Comparison of ENCODE assay signal across 9 mouse cellular contexts in the genomic region with DNA sequence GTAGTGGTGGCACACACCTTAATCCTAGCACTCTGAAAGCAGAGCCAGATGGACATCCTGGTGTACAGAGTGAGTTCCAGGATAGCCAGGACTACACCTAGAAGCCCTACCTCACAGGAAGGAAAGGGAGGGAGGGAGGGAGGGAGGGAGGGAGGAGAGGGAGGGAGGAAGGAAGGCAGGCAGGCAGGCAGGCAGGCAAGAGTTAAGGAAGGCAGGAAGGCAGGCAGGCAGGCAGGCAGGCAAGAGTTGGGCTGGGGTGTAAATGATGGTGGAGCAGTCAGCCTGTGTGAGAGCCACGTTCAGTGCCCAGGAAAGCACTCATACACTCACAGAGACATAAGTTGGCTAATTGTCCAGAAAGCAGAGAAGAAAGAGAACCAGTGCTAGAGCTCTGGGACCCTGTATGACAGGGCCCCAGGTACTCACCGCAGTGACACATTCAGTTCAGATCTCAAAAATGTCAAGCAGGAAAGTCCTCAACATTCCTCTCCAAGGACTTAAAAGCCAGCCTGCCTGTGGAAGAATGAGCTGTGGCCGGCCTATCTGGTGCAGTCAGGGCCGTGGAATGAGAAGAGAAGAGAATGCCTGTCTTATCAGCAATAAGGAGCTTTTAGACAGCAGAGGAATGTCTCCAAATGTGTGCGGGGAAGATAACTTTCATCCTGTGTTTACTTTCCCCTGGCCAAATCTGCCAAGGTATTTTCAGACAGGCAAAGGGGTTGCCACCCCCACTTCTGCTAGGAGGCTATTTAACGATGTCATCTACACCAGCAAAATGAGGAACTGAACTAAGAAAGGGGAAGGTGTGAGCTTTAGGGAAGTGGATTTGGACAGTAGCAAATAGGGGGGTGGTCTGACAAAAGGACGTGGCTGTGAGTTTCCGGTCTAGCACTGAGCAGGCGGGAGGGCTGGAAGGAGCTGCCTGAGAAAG. TPM values are rescaled to one million over a fixed set of nuclear protein-coding genes. Genes with fewer than 3 reads are reported as not detected.
DNase-seq lines count a peak whose midpoint lies in the region; ATAC-seq and TF ChIP-seq lines count a peak whose summit lies in the region.
"Had no signal": no experiment of that assay in that cellular context is flagged by ENCODE, and none has a peak within 500 bp of the region (broad histone marks: within the 10 kb centered on the region; RNA-seq: fewer than 3 reads in every experiment).

No protein-coding gene starts in this region.

- no peak overlapping the region for H3K4me2 ChIP-seq in kidney, embryonic 15.5 days
- peak overlapping the region; percentile 28 for H3K4me2 ChIP-seq in liver, embryonic 14.5 days (ENCODE audit: low read depth)

- no peak overlapping the region for H3K27ac ChIP-seq in kidney, embryonic 15.5 days
- H3K27ac ChIP-seq in liver, embryonic 14.5 days, result peak overlapping the region; percentile 76

- no peaks in the 10 kb centered on the region for H3K27me3 ChIP-seq in kidney, embryonic 15.5 days
- H3K27me3 ChIP-seq in liver, embryonic 14.5 days (ENCODE audit: control insufficient read depth, insufficient read depth, low read length), result no peaks in the 10 kb centered on the region

- no peaks in the 10 kb centered on the region for H3K9me3 ChIP-seq in kidney, embryonic 15.5 days (replicated peaks)
- no peaks in the 10 kb centered on the region for H3K9me3 ChIP-seq in liver, embryonic 14.5 days (ENCODE audit: control insufficient read depth, low read length)

- peak; percentile 93 for TF ChIP-seq EP300 in liver, embryonic 14.5 days (IDR thresholded peaks at IDR 0.05; ENCODE audit: low read depth)

- WGBS in kidney, embryonic 15.5 days, result 58% methylated on average over 9 of the region's 9 CpGs
- WGBS in liver, embryonic 14.5 days (ENCODE audit: insufficient replicate concordance), result 5% methylated on average over 9 of the region's 9 CpGs

- peak; percentile 33; the same call in 1 of the 2 replicates for ATAC-seq in kidney, embryonic 15.5 days (replicated peaks; ENCODE audit: low FRiP score)
- ATAC-seq in liver, embryonic 14.5 days (ENCODE audit: insufficient read depth), result peak; percentile 96

- DNase-seq in kidney, postnatal 4 days, result no peak
- peak; percentile 85 for DNase-seq in c-Kit-positive CD71-positive TER-119-negative erythroid progenitor cells, embryonic 14.5 days (ENCODE audit: low read depth)
- DNase-seq in liver, embryonic 14.5 days (ENCODE audit: low read depth in 3 of 3, low spot score in 3 of 3), result peak; percentile 80 to 81 (median 81)
- DNase-seq in spleen, adult 18-20 months, result peak; percentile 41 to 43
- DNase-seq in thymus, postnatal 36 days, result no peak
- no peak for DNase-seq in testis, postnatal 14 days (ENCODE audit: low spot score)
- no peak for DNase-seq in retina, postnatal 1 day

- H3K36me3 ChIP-seq in kidney, embryonic 15.5 days, result peaks cover 69% of the 10 kb centered on the region
- peaks cover 28% of the 10 kb centered on the region for H3K36me3 ChIP-seq in liver, embryonic 14.5 days (replicated peaks; ENCODE audit: control insufficient read depth, insufficient read depth, low read depth)

- H3K4me3 ChIP-seq in kidney, embryonic 15.5 days (replicated peaks), result no peak overlapping the region
- H3K4me3 ChIP-seq in liver, embryonic 14.5 days (ENCODE audit: insufficient read depth in 1 of 2, low read depth in 2 of 2, low read length in 2 of 2), result peak overlapping the region; percentile 3 to 10; a peak in 2 of 4 replicates
- H3K4me3 ChIP-seq: myocyte had no signal

- no peaks in the 10 kb centered on the region for H3K4me1 ChIP-seq in kidney, embryonic 15.5 days
- H3K4me1 ChIP-seq in liver, embryonic 14.5 days (replicated peaks; ENCODE audit: control insufficient read depth in 2 of 2, insufficient read depth in 2 of 2, low read length in 1 of 2), result peaks cover 12 to 19% of the 10 kb centered on the region in 2 experiments

- H3K9ac ChIP-seq in kidney, embryonic 15.5 days, result no peak overlapping the region
- H3K9ac ChIP-seq in liver, embryonic 14.5 days (replicated peaks), result peak overlapping the region; percentile 38

- no peak for TF ChIP-seq CTCF in liver, embryonic 14.5 days (IDR thresholded peaks at IDR 0.05; ENCODE audit: low read depth)

RNA-seq across cellular contexts. Expression of a gene that starts 6.1 kb away (rescaled TPM):
- 1.3 and 1.6 TPM in 2 replicates for polyA plus RNA-seq in kidney, embryonic 15.5 days (2015; fragmentation: Nextera tagmentation; extraction: Ambion mirVana)
- 0.21 and 0.32 TPM in 2 replicates for polyA plus RNA-seq in liver, embryonic 14.5 days (2012; rRNA removed)
- 0.14 and 0.25 TPM in 2 replicates for polyA plus RNA-seq in liver, embryonic 14.5 days (2014; fragmentation: Nextera tagmentation; extraction: Ambion mirVana)

RNA-seq across cellular contexts. Expression of a gene that starts 50.9 kb away (rescaled TPM):
- 14.9 and 16.3 TPM in 2 replicates for polyA plus RNA-seq in kidney, embryonic 15.5 days (2015; fragmentation: Nextera tagmentation; extraction: Ambion mirVana)
- 5.1 and 5.6 TPM in 2 replicates for polyA plus RNA-seq in liver, embryonic 14.5 days (2012; rRNA removed)
- 7.2 and 7.8 TPM in 2 replicates for polyA plus RNA-seq in liver, embryonic 14.5 days (2014; fragmentation: Nextera tagmentation; extraction: Ambion mirVana)

RNA-seq across cellular contexts. Expression of a gene that starts 51.5 kb away (rescaled TPM):
- polyA plus RNA-seq in kidney, embryonic 15.5 days (2015; fragmentation: Nextera tagmentation; extraction: Ambion mirVana), result 10.3 and 10.8 TPM in 2 replicates
- polyA plus RNA-seq in liver, embryonic 14.5 days (2012; rRNA removed), result 1.5 and 2.6 TPM in 2 replicates
- 3.5 and 4.4 TPM in 2 replicates for polyA plus RNA-seq in liver, embryonic 14.5 days (2014; fragmentation: Nextera tagmentation; extraction: Ambion mirVana)

Comparison
In these comparisons a context has a peak if more than half of its experiments do, and no peak if none do; other contexts are left out.
1. DNase-seq: peak in c-Kit-positive CD71-positive TER-119-negative erythroid progenitor cells, embryonic 14.5 days (single experiment), liver, embryonic 14.5 days (3 of 3) and spleen, adult 18-20 months (2 of 2); none in kidney, postnatal 4 days (0 of 2), thymus, postnatal 36 days (0 of 2), testis, postnatal 14 days (single experiment) and retina, postnatal 1 day (single experiment).